Comparison of ENCODE assay signal across 7 mouse cellular contexts in the genomic region with DNA sequence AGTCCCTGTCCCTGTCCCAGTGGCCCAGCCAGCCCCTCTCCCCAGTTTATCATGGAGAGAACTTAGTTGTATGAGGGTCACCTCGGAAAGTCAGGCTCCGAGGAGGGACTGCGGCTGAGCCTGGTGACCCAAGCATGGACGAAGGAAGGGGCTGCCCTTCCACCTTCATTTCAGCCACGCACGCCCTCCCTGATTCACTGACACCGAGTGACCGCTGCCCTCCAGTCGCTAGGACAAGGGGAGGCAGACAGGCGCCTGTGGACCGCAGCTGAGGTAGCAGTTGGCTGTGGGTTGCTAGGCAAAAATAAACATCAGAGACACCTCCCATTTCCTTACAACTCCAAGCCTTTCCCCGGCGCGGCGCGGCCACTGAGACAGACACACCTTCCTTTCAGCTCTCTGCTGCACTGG. TPM values are rescaled to one million over a fixed set of nuclear protein-coding genes. Genes with fewer than 3 reads are reported as not detected.
A peak's percentile ranks its signal among the peaks of the same experiment; 100 is the strongest.
DNase-seq lines count a peak whose midpoint lies in the region; ATAC-seq lines count a peak whose summit lies in the region.

No protein-coding gene starts in this region.

- intact Hi-C loops in left cerebral cortex, postnatal 10 days (cut with DNase I), result loop anchor here (2.0 to 5.0 kb wide), 2 partner anchors 203 to 277 kb away; no protein-coding TSS in a partner anchor

- ATAC-seq in megakaryocyte progenitor cell, adult 5-6 weeks (replicated peaks; ENCODE audit: poor library complexity), result peak; percentile 80

- peak; percentile 79 for DNase-seq in T-cell, adult 2 months (ENCODE audit: low spot score)
- peak; percentile 65 to 70 for DNase-seq in cerebellum, postnatal 14 days
- peak; percentile 55 to 72 for DNase-seq in gastrocnemius, adult 8-10 months (ENCODE audit: low spot score in 2 of 2)
- peak; percentile 92 for DNase-seq in induced T-regulatory cell, adult 2 months (ENCODE audit: low read depth)
- peak; percentile 63 to 82 for DNase-seq in left cerebral cortex, postnatal 10 days (ENCODE audit: extremely low spot score in 1 of 2, low spot score in 2 of 2)
- peak; percentile 54 to 62 for DNase-seq in right cerebral cortex, postnatal 36 days (ENCODE audit: low spot score in 2 of 2)

RNA-seq across cellular contexts. Expression of a gene that starts 0.4 kb away (rescaled TPM):
- 10 to 100 TPM; 36.5 to 88.3 (median 52.5) TPM for total RNA-seq in gastrocnemius, adult 8-10 months (2022)
- total RNA-seq in left cerebral cortex, postnatal 10 days (2021), result 100 to 1,000 TPM in 1 of 2 experiments, 10 to 100 TPM in 1; 77.7 to 102 TPM
- 13.6 and 16.7 TPM in 2 replicates for total RNA-seq in megakaryocyte progenitor cell, adult 5-6 weeks (2015)
- 10.5 and 11.2 TPM in 2 replicates for total RNA-seq in megakaryocyte progenitor cell, adult 5-6 weeks (2017)

Comparison
In these comparisons a context has a peak if more than half of its experiments do, and no peak if none do; other contexts are left out.
1. Peak in every context shown above with its lines: DNase-seq and ATAC-seq.